Mouse (Mus musculus) spleen, adult 2 months (tissue): ENCODE data around the gene Usp37.

ENCODE experiments used
- CTCF ChIP-seq: fragments of 200-500 bp; IDR thresholded peaks from 2 replicates; pipeline ENCODE4 v1.5.1; 2011; ENCODE audit warnings: mild to moderate bottlenecking, inconsistent platforms; ENCODE audit not compliant: insufficient read depth, insufficient read length, insufficient replicate concordance; ENCODE audit errors: extremely low read depth
- POLR2A ChIP-seq: fragments of 200-500 bp; IDR thresholded peaks from 2 replicates; pipeline ENCODE4 v1.6.1; 2011; ENCODE audit warnings: low read depth, low read length, inconsistent platforms

DNA sequence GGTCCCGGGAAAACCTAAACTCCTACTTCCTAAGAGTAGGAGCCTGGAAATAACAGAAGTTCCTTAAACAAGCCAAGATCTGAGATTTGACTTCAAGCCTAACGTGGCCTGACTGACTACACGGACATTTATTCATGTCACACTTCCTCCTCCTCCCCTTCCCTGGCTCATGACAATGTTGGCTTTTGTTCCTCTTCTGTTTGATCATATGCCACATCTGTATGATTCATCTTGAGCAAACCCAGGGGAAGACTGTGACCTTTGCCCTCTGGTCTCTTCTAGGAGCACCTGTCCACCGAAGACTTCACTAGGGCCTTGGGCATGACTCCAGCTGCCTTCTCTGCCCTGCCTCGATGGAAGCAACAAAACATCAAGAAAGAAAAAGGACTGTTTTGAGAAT is 109.5 kb downstream of the Usp37 start:
- no peak for TF ChIP-seq CTCF
- TF ChIP-seq POLR2A: no peak
